Mouse (Mus musculus): ENCODE data around the gene Clhc1. TPM values are rescaled to one million over a fixed set of nuclear protein-coding genes. Genes with fewer than 3 reads are reported as not detected.
"Not testable (repeated sequence)": the region's sequence is repeated elsewhere in the genome, so short reads cannot be mapped to it uniquely, and the experiment has no call there.

Gene Clhc1
- polyA plus RNA-seq, 1 experiment: not detected

DNA sequence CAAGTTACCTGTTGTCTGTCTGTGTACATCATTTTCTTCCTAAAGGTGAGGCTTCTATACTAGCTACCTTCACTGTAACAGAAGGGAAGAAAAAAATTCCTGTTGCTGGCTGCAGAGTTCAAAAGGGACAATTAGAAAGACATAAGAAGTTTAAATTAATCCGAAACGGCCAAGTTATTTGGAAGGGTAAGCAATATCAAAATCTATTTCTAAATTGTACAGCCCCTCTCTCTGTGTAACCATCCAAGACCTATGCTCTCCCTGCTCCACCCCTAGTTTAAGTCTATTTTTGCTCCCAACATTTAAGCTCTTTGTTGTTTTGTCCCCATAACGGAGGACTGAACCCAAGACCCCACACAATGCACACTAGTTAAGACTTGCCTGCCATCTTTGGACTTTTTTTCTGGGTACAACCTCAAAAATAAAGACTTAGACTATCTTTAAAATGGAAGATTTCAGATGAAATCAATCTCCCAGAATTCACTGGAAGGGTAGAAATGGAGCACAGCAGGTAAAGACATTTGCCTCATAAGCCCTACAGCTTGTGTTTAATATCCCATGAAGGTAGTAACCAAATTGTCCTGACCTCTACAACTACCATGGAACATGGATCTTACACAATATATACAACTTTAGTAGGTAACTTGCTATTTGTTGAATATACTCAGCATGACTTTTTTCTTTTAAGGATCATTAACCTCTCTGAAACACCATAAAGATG is 3.4 kb upstream of the Clhc1 start:
- no peak overlapping the region for H3K4me3 ChIP-seq (ENCODE audit: insufficient read depth, poor library complexity, severe bottlenecking)
- H3K79me2 ChIP-seq (ENCODE audit: control insufficient read depth, insufficient read depth): peaks cover 24% of the 10 kb centered on the region
- no peaks in the 10 kb centered on the region for H3K27me3 ChIP-seq (ENCODE audit: control insufficient read depth, insufficient read depth, insufficient read length)
- peaks cover 74% of the 10 kb centered on the region for H3K36me3 ChIP-seq (ENCODE audit: control insufficient read depth, insufficient read depth)
- no peak overlapping the region for H3ac ChIP-seq (ENCODE audit: control insufficient read depth, insufficient read length, low read depth)
- TF ChIP-seq MAX (IDR thresholded peaks at IDR 0.05): no peak
- no peak for TF ChIP-seq CTCF (IDR thresholded peaks at IDR 0.05; ENCODE audit: control insufficient read depth, insufficient read depth, insufficient read length)
- TF ChIP-seq CEBPB (IDR thresholded peaks at IDR 0.05; ENCODE audit: low read depth): no peak
- no peak for TF ChIP-seq USF1 (IDR thresholded peaks at IDR 0.05; ENCODE audit: low read depth)
- no peak for TF ChIP-seq MYOD1 (IDR thresholded peaks at IDR 0.05; ENCODE audit: control insufficient read depth, insufficient read length, low read depth)
- TF ChIP-seq MYOG (IDR thresholded peaks at IDR 0.05; ENCODE audit: control insufficient read depth, extremely low read depth, insufficient read length): no peak
- H3K79me3 ChIP-seq (ENCODE audit: low read depth): peaks cover 17% of the 10 kb centered on the region

DNA sequence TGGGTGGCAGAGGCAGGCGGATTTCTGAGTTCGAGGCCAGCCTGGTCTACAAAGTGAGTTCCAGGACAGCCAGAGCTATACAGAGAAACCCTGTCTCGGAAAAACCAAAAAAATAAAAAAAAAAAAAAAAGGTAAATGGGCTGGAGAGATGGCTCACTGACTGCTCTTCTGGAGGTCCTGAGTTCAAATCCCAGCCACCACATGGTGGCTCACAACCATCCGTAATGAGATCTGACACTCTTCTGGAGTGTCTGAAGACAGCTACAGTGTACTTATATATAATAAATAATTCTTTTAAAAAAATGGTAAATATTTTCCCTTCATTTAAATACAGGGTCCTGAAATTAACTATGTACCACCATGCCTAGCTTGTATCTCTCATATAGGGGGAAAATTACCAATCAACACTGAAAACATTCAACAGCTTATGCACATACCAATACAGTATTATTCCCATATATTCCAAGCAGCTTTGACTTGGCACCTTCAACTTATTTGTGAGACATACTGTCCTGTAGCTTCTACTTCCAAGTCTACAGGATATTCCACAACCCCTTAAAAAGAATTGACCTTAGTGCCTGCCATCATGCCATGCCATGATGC is 2.5 kb upstream of the Clhc1 start:
- not testable (repeated sequence) for H3K4me3 ChIP-seq (ENCODE audit: insufficient read depth, poor library complexity, severe bottlenecking); H3K27me3 ChIP-seq (ENCODE audit: control insufficient read depth, insufficient read depth, insufficient read length); H3ac ChIP-seq (ENCODE audit: control insufficient read depth, insufficient read length, low read depth)
- Histone ChIP-seq H3K79me2 (ENCODE audit: control insufficient read depth, insufficient read depth) (peaks cover 24% of the 10 kb centered on the region), H3K36me3 (ENCODE audit: control insufficient read depth, insufficient read depth) (peaks cover 67% of the 10 kb centered on the region), H3K79me3 (ENCODE audit: low read depth) (peaks cover 17% of the 10 kb centered on the region)

DNA sequence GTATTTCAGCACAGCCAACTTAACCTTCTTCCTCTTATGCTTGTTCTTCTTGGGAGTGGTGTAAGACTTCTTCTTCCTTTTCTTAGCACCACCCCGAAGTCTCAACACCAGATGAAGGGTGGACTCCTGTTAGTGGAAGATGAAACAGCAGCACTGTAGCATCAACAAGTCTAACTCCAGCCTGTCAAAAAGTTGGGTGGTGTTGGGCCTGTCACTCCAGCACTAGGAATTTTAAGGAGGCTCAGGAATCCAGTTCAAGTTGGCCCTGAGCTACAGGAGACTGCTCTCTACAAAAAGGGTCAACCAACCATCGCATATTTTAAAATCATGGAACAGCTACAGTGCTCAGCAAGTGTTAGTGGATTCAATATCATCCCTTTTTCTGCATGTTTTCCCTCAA is 1.5 kb upstream of the Clhc1 start:
- Histone ChIP-seq H3K79me3 (ENCODE audit: low read depth) (peaks cover 17% of the 10 kb centered on the region), H3K36me3 (ENCODE audit: control insufficient read depth, insufficient read depth) (peaks cover 57% of the 10 kb centered on the region), H3ac (ENCODE audit: control insufficient read depth, insufficient read length, low read depth) (peak overlapping the region; percentile 18), H3K79me2 (ENCODE audit: control insufficient read depth, insufficient read depth) (peaks cover 24% of the 10 kb centered on the region), H3K4me3 (ENCODE audit: insufficient read depth, poor library complexity, severe bottlenecking) (peak overlapping the region; percentile 99)
- H3K27me3 ChIP-seq (ENCODE audit: control insufficient read depth, insufficient read depth, insufficient read length): not testable (repeated sequence)

DNA sequence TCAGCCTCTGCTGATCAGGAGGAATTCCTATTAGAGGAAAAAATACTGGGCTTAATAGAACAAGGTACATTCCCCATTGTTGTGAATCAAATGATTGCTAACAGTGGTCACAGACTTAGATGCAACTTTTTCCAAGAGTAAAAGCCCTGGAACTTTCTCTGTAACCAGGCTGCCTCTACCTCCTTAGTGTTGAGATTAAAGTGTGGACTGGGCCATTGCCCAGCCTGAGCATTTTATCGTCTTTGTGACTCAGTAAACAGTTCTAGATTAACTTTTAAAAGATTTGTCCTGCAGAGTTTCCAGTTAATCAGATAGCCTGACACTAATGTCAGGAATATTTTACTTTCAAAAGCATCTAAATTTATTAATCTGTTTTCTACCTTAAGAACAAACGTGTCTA is 988 bp upstream of the Clhc1 start:
- H3K4me3 ChIP-seq (ENCODE audit: insufficient read depth, poor library complexity, severe bottlenecking): peak overlapping the region; percentile 99
- peaks cover 24% of the 10 kb centered on the region for H3K79me2 ChIP-seq (ENCODE audit: control insufficient read depth, insufficient read depth)
- no peaks in the 10 kb centered on the region for H3K27me3 ChIP-seq (ENCODE audit: control insufficient read depth, insufficient read depth, insufficient read length)
- peak overlapping the region; percentile 18 for H3ac ChIP-seq (ENCODE audit: control insufficient read depth, insufficient read length, low read depth)
- H3K36me3 ChIP-seq (ENCODE audit: control insufficient read depth, insufficient read depth): peaks cover 52% of the 10 kb centered on the region
- TF ChIP-seq MYOG (IDR thresholded peaks at IDR 0.05; ENCODE audit: control insufficient read depth, extremely low read depth, insufficient read length): no peak
- no peak for TF ChIP-seq FOSL1 (IDR thresholded peaks at IDR 0.05; ENCODE audit: insufficient read depth, low read length, poor library complexity, severe bottlenecking)
- TF ChIP-seq MAX (IDR thresholded peaks at IDR 0.05): no peak
- peaks cover 17% of the 10 kb centered on the region for H3K79me3 ChIP-seq (ENCODE audit: low read depth)

DNA sequence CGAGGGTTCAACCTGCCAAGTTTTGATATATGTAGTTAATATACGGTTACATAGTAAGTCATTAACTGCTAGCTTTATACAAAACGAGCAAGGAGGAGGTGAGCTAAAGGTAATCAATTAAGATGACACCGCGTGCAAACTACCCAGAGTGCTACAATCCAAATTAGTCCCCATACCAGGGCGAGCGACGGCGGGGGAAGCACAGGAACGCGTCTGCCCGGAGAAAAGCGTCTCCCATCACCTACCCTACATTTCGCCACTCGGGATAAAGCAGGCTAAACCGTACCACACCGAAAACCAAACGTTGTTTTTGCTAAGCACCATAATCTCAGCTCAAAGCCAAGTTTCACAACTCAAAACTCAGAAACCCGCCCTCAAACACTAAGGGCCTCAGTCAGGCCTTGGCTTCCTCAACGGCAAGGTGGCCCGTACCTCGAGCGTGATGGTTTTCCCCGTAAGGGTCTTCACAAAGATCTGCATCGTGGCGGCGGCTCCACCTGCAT is 450 bp upstream of the Clhc1 start:
- peaks cover 49% of the 10 kb centered on the region for H3K36me3 ChIP-seq (ENCODE audit: control insufficient read depth, insufficient read depth)
- no peaks in the 10 kb centered on the region for H3K27me3 ChIP-seq (ENCODE audit: control insufficient read depth, insufficient read depth, insufficient read length)
- peaks cover 17% of the 10 kb centered on the region for H3K79me3 ChIP-seq (ENCODE audit: low read depth)
- TF ChIP-seq MYOG (IDR thresholded peaks at IDR 0.05; ENCODE audit: control insufficient read depth, extremely low read depth, insufficient read length): no peak
- TF ChIP-seq MAX (IDR thresholded peaks at IDR 0.05): no peak
- TF ChIP-seq CEBPB (IDR thresholded peaks at IDR 0.05; ENCODE audit: low read depth): no peak
- no peak for TF ChIP-seq USF1 (IDR thresholded peaks at IDR 0.05; ENCODE audit: low read depth)
- TF ChIP-seq MYOD1 (IDR thresholded peaks at IDR 0.05; ENCODE audit: control insufficient read depth, insufficient read length, low read depth): no peak
- no peak for TF ChIP-seq FOSL1 (IDR thresholded peaks at IDR 0.05; ENCODE audit: insufficient read depth, low read length, poor library complexity, severe bottlenecking)
- H3K79me2 ChIP-seq (ENCODE audit: control insufficient read depth, insufficient read depth): peaks cover 24% of the 10 kb centered on the region
- peak overlapping the region; percentile 94 for H3ac ChIP-seq (ENCODE audit: control insufficient read depth, insufficient read length, low read depth)
- peak overlapping the region; percentile 99 for H3K4me3 ChIP-seq (ENCODE audit: insufficient read depth, poor library complexity, severe bottlenecking)

DNA sequence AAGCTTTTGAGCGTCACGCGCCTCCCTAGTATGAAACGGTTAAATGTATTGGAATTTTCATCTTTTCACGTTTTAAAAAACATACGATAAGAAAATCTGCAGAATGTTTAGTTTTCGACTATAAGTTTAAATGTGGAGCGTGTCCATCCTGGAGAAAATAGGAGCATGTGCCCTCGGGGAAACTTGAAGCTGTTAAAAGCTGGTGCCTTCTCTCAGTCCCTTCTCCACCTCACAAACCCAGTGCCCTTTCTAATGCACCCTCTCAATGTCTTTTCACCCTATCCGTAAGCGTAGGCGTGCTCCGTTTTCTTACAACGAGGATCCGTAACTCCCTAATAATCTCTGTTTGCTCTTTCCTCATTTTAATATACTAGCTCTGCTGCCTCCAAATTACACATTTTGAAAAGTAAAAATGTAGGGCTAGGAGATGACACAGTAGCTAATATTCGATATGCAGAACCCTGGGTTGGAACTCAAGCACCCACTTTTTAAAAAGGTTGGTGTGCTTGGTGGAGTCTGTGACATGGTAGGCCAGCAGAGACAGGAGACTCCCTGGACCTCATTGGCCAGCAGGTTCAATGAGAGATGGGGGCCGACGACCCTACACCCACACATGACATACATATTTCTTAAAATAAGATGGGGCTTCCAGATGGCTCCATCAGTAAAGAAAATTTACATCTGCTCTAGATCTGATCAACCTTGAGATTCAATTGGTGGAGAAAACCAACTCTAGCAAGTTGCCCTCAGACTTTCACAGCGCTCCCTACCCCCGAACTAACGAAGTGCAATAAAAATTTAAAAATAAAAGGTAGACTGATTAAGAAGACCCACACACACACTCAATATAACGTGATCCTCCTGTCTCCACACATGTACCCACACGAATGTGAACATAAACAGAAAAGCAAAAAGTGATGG is 1.0 kb downstream of the Clhc1 start:
- Histone ChIP-seq H3K4me3 (ENCODE audit: insufficient read depth, poor library complexity, severe bottlenecking) (peak overlapping the region; percentile 99), H3K79me3 (ENCODE audit: low read depth) (peaks cover 17% of the 10 kb centered on the region), H3K27me3 (ENCODE audit: control insufficient read depth, insufficient read depth, insufficient read length) (no peaks in the 10 kb centered on the region), H3ac (ENCODE audit: control insufficient read depth, insufficient read length, low read depth) (peak overlapping the region; percentile 74), H3K36me3 (ENCODE audit: control insufficient read depth, insufficient read depth) (peaks cover 36% of the 10 kb centered on the region), H3K79me2 (ENCODE audit: control insufficient read depth, insufficient read depth) (peaks cover 24% of the 10 kb centered on the region)
- TF ChIP-seq CTCF (IDR thresholded peaks at IDR 0.05; ENCODE audit: control insufficient read depth, insufficient read depth, insufficient read length) (no peak), CEBPB (IDR thresholded peaks at IDR 0.05; ENCODE audit: low read depth) (no peak), USF1 (IDR thresholded peaks at IDR 0.05; ENCODE audit: low read depth) (no peak), MAX (IDR thresholded peaks at IDR 0.05) (no peak), MYOD1 (IDR thresholded peaks at IDR 0.05; ENCODE audit: control insufficient read depth, insufficient read length, low read depth) (no peak), FOSL1 (IDR thresholded peaks at IDR 0.05; ENCODE audit: insufficient read depth, low read length, poor library complexity, severe bottlenecking) (no peak), MYOG (IDR thresholded peaks at IDR 0.05; ENCODE audit: control insufficient read depth, extremely low read depth, insufficient read length) (no peak)
